Mouse (Mus musculus) monocyte, adult 5-6 weeks (primary cell): Measurements from ENCODE around the gene Ren1. TPM values are rescaled to one million over a fixed set of nuclear protein-coding genes. Genes with fewer than 3 reads are reported as not detected.

Experiments
- ATAC-seq: fragments of 153-309, 156-312 bp; replicated peaks from 2 replicates; pipeline ENCODE4 v1.8.0; 2017; ENCODE audit warnings: mild to moderate bottlenecking; ENCODE audit not compliant: low TSS enrichment, insufficient number of reproducible peaks, severe bottlenecking, poor library complexity, low FRiP score
- total RNA-seq: library from RNA; stranded (forward); fragments of 200-1000, 200-491, 200-594 nt; gene quantifications from 3 replicates; pipeline ENCODE4 v1.2.3, GENCODE M21; 2017

Gene Ren1
- total RNA-seq, 1 experiment from 2014 or later: not detected

DNA sequence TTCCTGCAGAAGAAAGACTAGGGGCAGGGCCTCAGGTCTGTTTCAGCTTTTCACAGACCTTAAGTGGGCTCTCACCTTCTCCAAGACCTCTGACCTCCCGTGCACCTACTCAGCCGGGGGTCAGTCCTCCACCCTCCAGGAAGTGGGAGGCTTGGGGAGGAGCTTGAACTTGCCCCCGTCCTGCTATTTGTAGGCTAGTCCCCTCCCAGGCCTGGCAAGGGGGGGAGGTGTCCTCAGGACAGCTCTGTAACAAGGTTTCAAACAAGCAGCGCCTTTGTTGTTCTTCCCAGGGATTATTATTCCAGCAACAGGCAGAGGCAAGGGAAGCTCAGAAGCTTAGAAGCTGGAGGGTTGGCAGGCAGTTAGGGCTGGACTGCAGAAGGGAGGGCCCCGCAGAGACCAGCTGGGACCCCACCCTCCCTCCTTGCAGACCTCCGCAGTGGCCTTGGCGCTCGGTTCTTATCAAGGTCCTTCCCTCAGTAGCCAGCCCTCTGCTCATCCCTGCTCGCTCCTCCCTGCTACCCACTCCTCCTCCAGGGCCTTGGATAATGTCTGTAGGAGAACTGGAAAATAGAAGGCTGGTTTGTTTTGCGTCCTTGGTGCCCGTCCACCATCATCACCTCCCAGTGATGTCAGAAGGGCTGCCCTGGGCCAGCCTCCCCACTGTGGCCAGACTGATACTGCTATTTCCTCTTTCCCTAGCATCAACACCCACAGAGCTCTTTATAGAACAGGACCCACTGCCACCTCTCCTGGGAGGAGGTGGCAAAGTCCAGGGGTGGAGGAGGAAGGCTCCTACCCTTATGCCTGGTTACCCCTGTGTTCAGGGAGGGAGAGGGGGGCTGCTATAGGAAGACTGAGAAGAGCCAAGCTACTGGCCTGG, 17.5 kb downstream of the Ren1 start:
- no peak for ATAC-seq

GRCm38 (mm10) chr1:133368644-133369043, 18.3 kb downstream of the Ren1 start:
- ATAC-seq: no peak

DNA sequence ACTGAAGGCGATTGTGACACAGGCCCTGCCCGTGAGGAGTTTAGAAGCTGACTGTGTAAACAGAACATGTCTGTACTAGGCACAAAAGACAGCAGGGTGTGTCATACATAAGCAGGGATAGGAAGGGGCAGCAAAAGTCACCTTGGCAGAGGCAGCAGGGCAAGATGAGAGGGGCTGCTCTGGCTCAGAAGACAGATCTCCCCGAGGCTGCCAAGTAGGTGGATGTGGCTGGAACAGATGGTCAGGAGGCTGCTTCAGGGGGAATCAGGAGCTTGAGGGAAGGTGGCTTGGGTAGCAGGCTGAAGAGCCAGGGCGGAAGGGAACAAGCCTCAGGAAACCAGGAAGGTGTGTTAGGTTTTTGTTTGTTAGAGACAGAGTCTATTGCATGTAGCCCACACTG, 20.0 kb downstream of the Ren1 start:
- no peak for ATAC-seq

- ATAC-seq: no peak
Observed at GRCm38 (mm10) chr1:133371431-133371830, 21.1 kb downstream of the Ren1 start.

DNA sequence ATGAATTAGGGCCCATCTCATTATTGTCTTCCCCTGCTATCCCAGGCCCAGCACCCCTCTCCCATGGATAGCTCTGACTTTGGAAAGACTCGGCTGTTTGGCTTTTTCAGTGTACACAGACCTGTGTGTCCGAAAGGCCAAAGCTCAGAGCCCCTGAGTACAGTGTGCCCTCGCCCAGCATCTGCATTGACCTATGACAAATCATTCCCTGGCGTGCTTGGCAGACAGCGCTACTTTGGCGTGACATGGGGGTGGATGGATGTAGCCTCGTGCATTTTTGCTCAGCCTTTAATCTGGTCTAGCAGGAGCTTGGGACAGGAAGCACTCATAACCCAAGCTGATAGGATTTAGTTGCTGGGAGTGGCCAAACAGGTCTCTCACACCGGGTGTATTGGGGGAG, 21.8 kb downstream of the Ren1 start:
- no peak for ATAC-seq

- ATAC-seq: no peak
Observed at GRCm38 (mm10) chr1:133375696-133376346, 25.5 kb downstream of the Ren1 start.

- no peak for ATAC-seq
Observed at GRCm38 (mm10) chr1:133377547-133377946, 27.2 kb downstream of the Ren1 start.

DNA sequence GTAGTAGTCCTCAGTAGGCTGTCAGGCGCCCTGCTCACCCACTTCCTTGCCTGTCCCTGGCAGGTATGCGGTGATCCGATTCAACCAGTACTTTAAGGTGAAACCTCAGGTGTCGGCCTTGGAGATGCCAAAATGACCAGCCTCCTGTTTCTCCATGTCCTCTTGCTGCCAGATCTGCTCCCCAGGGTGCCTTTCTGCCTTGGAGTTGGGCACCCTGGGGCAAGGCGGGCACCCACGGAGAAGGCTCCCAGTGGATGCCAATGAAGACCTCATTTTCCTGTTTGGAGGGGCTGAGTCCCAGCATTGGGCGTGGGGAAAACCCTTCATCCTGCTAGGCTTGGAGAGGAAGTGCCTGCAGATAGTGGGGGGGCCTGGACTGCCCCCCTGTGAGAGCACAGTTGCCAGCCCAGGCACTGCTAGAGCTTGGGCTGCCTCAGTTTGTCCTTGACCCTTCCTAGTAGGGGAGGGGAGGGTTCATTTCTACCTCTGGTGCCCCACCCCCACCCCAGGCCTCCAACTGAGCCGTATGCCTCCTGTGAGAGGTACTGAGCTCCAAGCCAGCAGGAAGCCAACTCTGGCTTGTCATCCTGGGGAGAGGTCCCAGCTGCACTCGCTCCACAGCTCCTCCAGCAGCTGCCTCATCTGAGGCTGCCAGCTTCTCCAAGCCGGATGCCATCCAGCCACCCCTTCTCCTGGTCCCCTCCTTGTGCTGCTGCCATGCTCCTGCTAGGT, 29.1 kb downstream of the Ren1 start:
- ATAC-seq: no peak

GRCm38 (mm10) chr1:133379986-133380320, 29.6 kb downstream of the Ren1 start:
- no peak for ATAC-seq

- no peak for ATAC-seq
Observed at GRCm38 (mm10) chr1:133380347-133381065, 30.2 kb downstream of the Ren1 start.

- peak; percentile 47; the same call in 1 of the 2 replicates for ATAC-seq
Observed at GRCm38 (mm10) chr1:133382008-133382407, 31.7 kb downstream of the Ren1 start.

- ATAC-seq: no peak
Observed at GRCm38 (mm10) chr1:133382552-133383155, 32.3 kb downstream of the Ren1 start.

DNA sequence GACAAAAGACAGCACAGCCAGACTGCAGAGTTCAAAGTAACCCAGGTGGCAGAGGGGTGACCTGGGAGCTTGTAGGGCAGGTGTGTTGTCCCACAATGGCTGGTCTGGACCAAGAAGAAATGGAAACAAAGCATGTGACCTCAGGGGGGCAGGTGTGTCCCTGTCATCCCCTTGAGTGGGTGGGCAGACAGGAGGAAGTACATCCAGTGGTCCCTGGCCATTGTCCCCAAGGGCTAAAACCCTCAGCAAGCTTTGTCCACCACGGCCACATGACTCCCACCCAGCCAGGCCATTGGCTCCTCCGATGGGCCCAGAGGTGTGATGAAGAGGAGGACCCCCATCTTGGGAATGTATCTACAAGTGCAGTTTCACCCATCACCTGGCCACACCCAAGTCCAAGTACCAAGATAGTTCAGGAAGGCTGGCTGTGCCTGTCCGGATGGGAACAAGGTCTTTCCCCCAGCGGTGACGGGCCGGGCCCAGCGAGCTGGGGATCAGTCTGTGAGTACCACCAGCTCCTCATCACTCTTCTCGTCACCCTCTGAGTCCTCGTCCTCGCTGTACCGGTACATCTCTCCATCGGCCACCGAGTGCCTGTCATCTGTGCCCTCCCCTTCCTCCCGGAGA, 33.0 kb downstream of the Ren1 start:
- no peak for ATAC-seq

GRCm38 (mm10) chr1:133385506-133385905, 35.2 kb downstream of the Ren1 start:
- peak; percentile 42; the same call in 1 of the 2 replicates for ATAC-seq

DNA sequence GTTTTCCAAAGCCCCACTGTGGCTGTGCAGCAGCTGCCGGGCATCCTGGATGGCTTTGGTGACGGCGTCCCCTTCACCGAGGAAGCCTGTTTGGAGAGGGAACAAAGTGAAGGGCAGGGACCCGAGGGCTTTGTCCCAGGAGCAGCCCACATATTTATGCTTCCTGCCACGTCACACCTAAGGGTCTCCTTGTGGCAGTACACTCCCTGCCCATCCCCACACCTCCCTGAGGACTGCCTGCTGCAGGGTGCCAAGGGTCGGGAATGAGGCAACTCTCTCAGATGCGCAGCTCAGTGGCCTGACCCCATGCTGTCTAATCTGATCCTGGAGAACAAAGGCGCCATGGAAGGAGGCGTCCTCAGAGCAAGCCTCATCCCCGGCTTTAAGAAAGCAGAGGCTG, 35.9 kb downstream of the Ren1 start:
- no peak for ATAC-seq

- no peak for ATAC-seq
Observed at GRCm38 (mm10) chr1:133387539-133388268, 37.4 kb downstream of the Ren1 start.

- ATAC-seq: no peak
Observed at GRCm38 (mm10) chr1:133394702-133395101, 44.4 kb downstream of the Ren1 start.

GRCm38 (mm10) chr1:133396693-133397092, 46.4 kb downstream of the Ren1 start:
- no peak for ATAC-seq
